Mouse (Mus musculus) intestine, embryonic 16.5 days (tissue): ENCODE data around the gene Tfap2c. TPM values are rescaled to one million over a fixed set of nuclear protein-coding genes. Genes with fewer than 3 reads are reported as not detected.

Source experiments
- ATAC-seq: fragments of 200-750 bp; cut with Nextera tagmentation; 2 replicates; pipeline ENCODE4 v1.8.0; 2017; ENCODE audit warnings: moderate TSS enrichment, moderate library complexity
- H3K27ac ChIP-seq: fragments of 300-500 bp; sonication (generic); 2 replicates; pipeline ENCODE4 v1.5.1; 2014; ENCODE audit warnings: mild to moderate bottlenecking, low read length
- H3K27me3 ChIP-seq: fragments of 300-500 bp; sonication (generic); replicated peaks from 2 replicates; pipeline ENCODE4 v1.6.1; 2014; ENCODE audit warnings: low read length, control low read depth, mixed read lengths; ENCODE audit not compliant: control insufficient read depth, insufficient read depth
- H3K36me3 ChIP-seq: fragments of 300-500 bp; sonication (generic); 2 replicates; pipeline ENCODE4 v1.6.1; 2014; ENCODE audit warnings: low read length, control low read depth; ENCODE audit not compliant: control insufficient read depth, insufficient read depth
- H3K4me1 ChIP-seq: fragments of 300-500 bp; sonication (generic); 2 replicates; pipeline ENCODE4 v1.6.1; 2014; ENCODE audit warnings: low read length, control low read depth, mixed read lengths; ENCODE audit not compliant: control insufficient read depth, insufficient read depth
- H3K4me2 ChIP-seq: fragments of 300-500 bp; sonication (generic); 2 replicates; pipeline ENCODE4 v1.6.1; 2014; ENCODE audit warnings: low read depth, low read length, control low read depth
- H3K4me3 ChIP-seq: fragments of 300-500 bp; sonication (generic); 2 replicates; pipeline ENCODE4 v1.5.1; 2014; ENCODE audit warnings: mild to moderate bottlenecking, low read length
- H3K9ac ChIP-seq: fragments of 300-500 bp; sonication (generic); 2 replicates; pipeline ENCODE4 v1.6.1; 2014; ENCODE audit warnings: low read depth, low read length
- H3K9me3 ChIP-seq: fragments of 300-500 bp; sonication (generic); 2 replicates; pipeline ENCODE4 v1.6.1; 2016; ENCODE audit warnings: low read length, control low read depth; ENCODE audit not compliant: control insufficient read depth
- WGBS: fragments of 180-500 bp; shearing (Covaris S2); extraction: QIAGEN DNeasy Blood & Tissue Kit; methylation state at CpG from one replicate; pipeline ENCODE4 v1.1.7; 2014; 5-methylcytosine and 5-hydroxymethylcytosine counted together
- polyA plus RNA-seq: library from polyadenylated mRNA; unstranded; fragments of >200 nt; fragmentation: Nextera tagmentation; extraction: Ambion mirVana; gene quantifications from 2 replicates; pipeline ENCODE4 v1.2.1, GENCODE M21; 2015

Gene Tfap2c
- polyA plus RNA-seq, 1 experiment from 2014 or later = 0.04 TPM

DNA sequence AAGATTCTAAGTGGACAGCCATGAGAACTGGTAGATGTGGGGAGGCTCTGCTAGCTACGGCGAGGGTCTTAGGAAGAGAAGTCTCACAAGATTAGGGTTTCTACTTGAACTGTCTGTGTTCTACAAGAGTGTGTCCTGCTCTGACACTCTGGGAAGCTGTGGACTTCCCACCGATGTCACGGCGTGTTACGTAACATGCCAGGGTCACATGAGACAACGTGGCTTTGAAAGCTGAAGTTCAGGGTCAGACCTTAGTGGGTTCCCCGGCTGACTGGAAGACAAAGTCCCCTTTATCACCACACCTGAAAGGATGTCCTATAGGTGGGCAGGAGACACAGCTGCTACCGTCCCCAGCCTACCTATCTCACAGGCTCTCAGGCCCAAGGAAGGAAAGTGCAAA lies 48.5 kb downstream of the Tfap2c start:
- Histone ChIP-seq H3K4me3 (no peak overlapping the region), H3K27ac (no peak overlapping the region), H3K4me2 (no peak overlapping the region), H3K9ac (no peak overlapping the region), H3K27me3 (no peaks in the 10 kb centered on the region; the same call in 1 of the 2 replicates), H3K9me3 (no peaks in the 10 kb centered on the region), H3K36me3 (no peaks in the 10 kb centered on the region), H3K4me1 (no peaks in the 10 kb centered on the region)
- ATAC-seq = no peak
- WGBS = 76% methylated on average over 9 of the region's 9 CpGs

DNA sequence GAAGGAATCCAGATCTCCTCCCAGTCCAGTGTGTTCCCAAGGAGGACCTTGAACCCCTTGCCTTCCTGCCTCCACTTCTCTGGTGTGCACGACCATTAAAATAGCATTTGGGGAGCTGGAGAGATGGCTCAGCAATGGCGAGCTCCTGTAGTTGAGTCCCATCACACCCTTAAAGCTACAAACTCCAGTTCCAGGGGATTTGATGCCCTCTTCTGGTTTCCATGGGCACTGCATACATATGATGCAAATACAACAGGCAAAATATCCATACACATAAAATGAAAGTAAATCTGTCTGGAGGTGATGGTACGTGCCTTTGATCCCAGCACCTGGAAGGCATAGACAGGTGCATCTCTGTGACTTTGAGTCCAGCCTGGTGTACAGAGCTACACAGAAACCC lies 55.2 kb downstream of the Tfap2c start:
- Histone ChIP-seq H3K9ac (no peak overlapping the region), H3K9me3 (no peaks in the 10 kb centered on the region), H3K36me3 (no peaks in the 10 kb centered on the region), H3K4me3 (no peak overlapping the region), H3K27me3 (no peaks in the 10 kb centered on the region), H3K4me1 (no peaks in the 10 kb centered on the region), H3K4me2 (no peak overlapping the region), H3K27ac (no peak overlapping the region)
- WGBS = 93% methylated on average over 3 of the region's 3 CpGs
- ATAC-seq = no peak

DNA sequence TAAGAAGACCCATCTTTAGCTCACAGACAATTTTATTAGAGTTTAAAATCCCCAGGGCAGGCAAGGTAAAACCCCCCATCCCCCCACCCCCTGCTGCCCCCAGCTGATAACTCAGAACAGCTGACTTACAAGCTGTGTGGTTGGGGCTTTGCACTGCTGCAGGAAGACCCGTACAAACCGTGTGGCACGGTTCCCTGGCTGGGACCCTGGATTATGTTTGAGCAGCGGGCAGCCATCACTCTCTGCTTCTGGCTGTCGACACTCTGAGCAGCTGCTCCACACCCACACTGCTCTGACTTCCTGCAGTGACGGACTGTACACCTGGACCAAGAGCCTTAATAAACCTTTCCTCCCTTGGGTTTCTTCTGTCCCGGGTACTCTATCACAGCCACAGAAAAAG lies 56.2 kb downstream of the Tfap2c start:
- no peaks in the 10 kb centered on the region for H3K27me3 ChIP-seq
- no peak overlapping the region for H3K4me3 ChIP-seq
- H3K9me3 ChIP-seq = no peaks in the 10 kb centered on the region
- H3K4me2 ChIP-seq = no peak overlapping the region
- WGBS = 42% methylated on average over 7 of the region's 7 CpGs
- ATAC-seq = no peak
- no peaks in the 10 kb centered on the region for H3K36me3 ChIP-seq
- H3K9ac ChIP-seq = no peak overlapping the region
- no peaks in the 10 kb centered on the region for H3K4me1 ChIP-seq
- H3K27ac ChIP-seq = no peak overlapping the region

DNA sequence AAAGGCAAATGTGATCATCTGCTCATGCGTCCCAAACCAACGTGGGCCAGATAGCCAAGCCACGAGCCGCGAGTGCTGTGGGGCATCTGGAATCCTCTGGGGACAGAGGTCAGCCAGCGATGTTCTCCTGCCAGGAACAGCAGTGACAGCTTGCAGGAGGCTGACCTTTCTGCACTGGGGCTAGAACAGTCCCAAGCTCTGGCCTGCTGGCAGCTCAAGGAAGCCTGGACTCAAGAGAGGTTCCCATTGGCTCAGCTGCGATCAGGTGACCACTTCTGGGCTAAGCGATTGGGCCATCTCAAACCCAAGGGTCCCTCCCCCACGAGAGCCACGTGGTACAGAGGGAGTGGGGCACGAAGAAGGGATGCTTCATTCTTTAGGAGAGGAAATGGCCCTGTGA lies 58.3 kb downstream of the Tfap2c start:
- ATAC-seq = no peak

More for the DNA sequence above, 58.3 kb downstream of the Tfap2c start:
- H3K4me2 ChIP-seq = no peak overlapping the region
- 63% methylated on average over 11 of the region's 11 CpGs for WGBS
- no peak overlapping the region for H3K27ac ChIP-seq
- H3K36me3 ChIP-seq = no peaks in the 10 kb centered on the region
- H3K27me3 ChIP-seq = no peaks in the 10 kb centered on the region
- H3K9me3 ChIP-seq = no peaks in the 10 kb centered on the region
- H3K4me1 ChIP-seq = no peaks in the 10 kb centered on the region
- H3K9ac ChIP-seq = no peak overlapping the region
- no peak overlapping the region for H3K4me3 ChIP-seq

Other genes starting within 250 kb of the Tfap2c start
- 15.0 and 16.6 TPM in 2 replicates for gene Fam210b, start 204.0 kb upstream of the Tfap2c start, polyA plus RNA-seq
- 87.4 and 103 TPM in 2 replicates for gene Aurka, start 179.1 kb upstream of the Tfap2c start, polyA plus RNA-seq
- 30.8 and 33.7 TPM in 2 replicates for gene Cstf1, start 178.9 kb upstream of the Tfap2c start, polyA plus RNA-seq
- 0.17 and 0.21 TPM in 2 replicates for gene Cass4, start 155.8 kb upstream of the Tfap2c start, polyA plus RNA-seq
- 78.1 and 79.4 TPM in 2 replicates for gene Rtf2, start 109.0 kb upstream of the Tfap2c start, polyA plus RNA-seq
- 0.99 and 1.0 TPM in 2 replicates for gene Gcnt7, start 91.0 kb upstream of the Tfap2c start, polyA plus RNA-seq
- 0.20 TPM in 1 of 2 replicates, not detected in the other for gene Fam209, start 77.1 kb upstream of the Tfap2c start, polyA plus RNA-seq